Mouse (Mus musculus) limb, embryonic 10.5 days (tissue): ENCODE measurements around the gene Nrxn1. TPM values are rescaled to one million over a fixed set of nuclear protein-coding genes. Genes with fewer than 3 reads are reported as not detected.

Experiments used
- DNase-seq: peaks from one replicate; pipeline ENCODE4 v3.0.0-alpha.2; 2017; ENCODE audit warnings: low spot score
- H3K27ac ChIP-seq: fragments of 300-500 bp; sonication (generic); 2 replicates; pipeline ENCODE4 v1.5.1; 2016; ENCODE audit warnings: mild to moderate bottlenecking
- H3K27me3 ChIP-seq: fragments of 300-500 bp; sonication (generic); 2 replicates; pipeline ENCODE4 v1.6.1; 2016; ENCODE audit warnings: low read depth, mild to moderate bottlenecking; ENCODE audit not compliant: poor library complexity, severe bottlenecking
- H3K36me3 ChIP-seq: fragments of 300-500 bp; sonication (generic); 2 replicates; pipeline ENCODE4 v1.6.1; 2016; ENCODE audit warnings: mild to moderate bottlenecking, moderate library complexity
- H3K4me1 ChIP-seq: fragments of 300-500 bp; sonication (generic); 2 replicates; pipeline ENCODE4 v1.6.1; 2016
- H3K4me3 ChIP-seq: fragments of 300-500 bp; sonication (generic); 2 replicates; pipeline ENCODE4 v1.5.1; 2016; ENCODE audit warnings: mild to moderate bottlenecking, moderate library complexity
- H3K9me3 ChIP-seq: fragments of 300-500 bp; sonication (generic); replicated peaks from 2 replicates; pipeline ENCODE4 v1.6.1; 2016; ENCODE audit warnings: mild to moderate bottlenecking
- WGBS: fragments of 180-500 bp; shearing (Covaris S2); methylation state at CpG from one replicate; pipeline ENCODE4 v1.1.7; 2016; 5-methylcytosine and 5-hydroxymethylcytosine counted together
- polyA plus RNA-seq: library from polyadenylated mRNA; unstranded; fragments of >200 nt; fragmentation: Nextera tagmentation; extraction: Ambion mirVana; gene quantifications from 2 replicates; pipeline ENCODE4 v1.2.1, GENCODE M21; 2016

The Nrxn1 gene
- polyA plus RNA-seq, 1 experiment from 2014 or later, result 1.8 TPM

GRCm38 (mm10) chr17:90913320-90913719, 179.6 kb downstream of the Nrxn1 start:
- 87% methylated on average over 2 of the region's 2 CpGs for WGBS

GRCm38 (mm10) chr17:90912746-90913145, 180.1 kb downstream of the Nrxn1 start:
- no peak overlapping the region for H3K27ac ChIP-seq
- WGBS, result 88% methylated on average over 2 of the region's 2 CpGs
- DNase-seq, result no peak
- H3K9me3 ChIP-seq, result no peaks in the 10 kb centered on the region
- no peak overlapping the region for H3K4me3 ChIP-seq
- no peaks in the 10 kb centered on the region for H3K4me1 ChIP-seq
- H3K27me3 ChIP-seq, result no peaks in the 10 kb centered on the region
- no peaks in the 10 kb centered on the region for H3K36me3 ChIP-seq

More at GRCm38 (mm10) chr17:90913320-90913719, 179.6 kb downstream of the Nrxn1 start:
- H3K27ac ChIP-seq, result no peak overlapping the region
- no peak overlapping the region for H3K4me3 ChIP-seq
- no peaks in the 10 kb centered on the region for H3K36me3 ChIP-seq
- H3K9me3 ChIP-seq, result no peaks in the 10 kb centered on the region
- no peaks in the 10 kb centered on the region for H3K4me1 ChIP-seq
- no peak for DNase-seq
- H3K27me3 ChIP-seq, result no peaks in the 10 kb centered on the region

DNA sequence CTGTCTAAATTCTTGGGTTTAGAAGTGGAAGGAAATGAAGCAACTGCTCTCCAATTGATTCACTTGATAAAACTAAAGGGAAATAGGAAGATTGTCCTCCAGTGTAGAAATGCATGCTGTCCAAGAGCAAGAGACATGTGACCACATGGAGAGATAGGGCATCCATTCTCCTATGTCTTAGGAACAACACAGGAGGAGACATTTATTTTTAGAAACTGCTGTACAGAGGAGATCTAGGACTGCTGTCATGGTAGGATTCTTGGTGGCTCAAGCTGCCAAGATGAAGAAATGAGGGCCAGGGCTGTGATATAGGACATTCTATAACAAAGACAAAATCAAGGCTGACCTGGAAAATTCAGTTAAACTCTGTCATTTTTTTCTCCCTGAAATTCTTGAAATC, 180.5 kb downstream of the Nrxn1 start:
- no peaks in the 10 kb centered on the region for H3K9me3 ChIP-seq
- no peaks in the 10 kb centered on the region for H3K4me1 ChIP-seq
- no peak overlapping the region for H3K4me3 ChIP-seq
- H3K27me3 ChIP-seq, result no peaks in the 10 kb centered on the region
- no peak for DNase-seq
- H3K27ac ChIP-seq, result no peak overlapping the region
- no peaks in the 10 kb centered on the region for H3K36me3 ChIP-seq

GRCm38 (mm10) chr17:90906118-90907093, 186.5 kb downstream of the Nrxn1 start:
- WGBS, result 87% methylated on average over 6 of the region's 6 CpGs
- H3K4me1 ChIP-seq, result no peaks in the 10 kb centered on the region
- H3K4me3 ChIP-seq, result no peak overlapping the region
- no peak overlapping the region for H3K27ac ChIP-seq
- H3K36me3 ChIP-seq, result no peaks in the 10 kb centered on the region
- H3K27me3 ChIP-seq, result no peaks in the 10 kb centered on the region
- no peak for DNase-seq
- no peaks in the 10 kb centered on the region for H3K9me3 ChIP-seq

GRCm38 (mm10) chr17:90905143-90905542, 187.7 kb downstream of the Nrxn1 start:
- H3K4me3 ChIP-seq, result no peak overlapping the region
- no peaks in the 10 kb centered on the region for H3K36me3 ChIP-seq
- WGBS, result 93% methylated on average over 5 of the region's 5 CpGs
- H3K27me3 ChIP-seq, result no peaks in the 10 kb centered on the region
- no peaks in the 10 kb centered on the region for H3K9me3 ChIP-seq
- H3K4me1 ChIP-seq, result no peaks in the 10 kb centered on the region
- H3K27ac ChIP-seq, result no peak overlapping the region
- no peak for DNase-seq

- Histone ChIP-seq H3K4me1 (no peaks in the 10 kb centered on the region), H3K27ac (peak overlapping the region; percentile 61), H3K27me3 (no peaks in the 10 kb centered on the region), H3K36me3 (no peaks in the 10 kb centered on the region), H3K4me3 (no peak overlapping the region), H3K9me3 (no peaks in the 10 kb centered on the region)
- no peak for DNase-seq
- 68% methylated on average over 4 of the region's 4 CpGs for WGBS
Measured at GRCm38 (mm10) chr17:90892327-90893259, 200.3 kb downstream of the Nrxn1 start.

- Histone ChIP-seq H3K4me3 (no peak overlapping the region), H3K27ac (no peak overlapping the region), H3K27me3 (no peaks in the 10 kb centered on the region), H3K9me3 (no peaks in the 10 kb centered on the region), H3K4me1 (no peaks in the 10 kb centered on the region), H3K36me3 (no peaks in the 10 kb centered on the region)
- WGBS, result 86% methylated on average over 1 of the region's 1 CpGs
- DNase-seq, result no peak
Measured at GRCm38 (mm10) chr17:90891711-90892110, 201.2 kb downstream of the Nrxn1 start.

DNA sequence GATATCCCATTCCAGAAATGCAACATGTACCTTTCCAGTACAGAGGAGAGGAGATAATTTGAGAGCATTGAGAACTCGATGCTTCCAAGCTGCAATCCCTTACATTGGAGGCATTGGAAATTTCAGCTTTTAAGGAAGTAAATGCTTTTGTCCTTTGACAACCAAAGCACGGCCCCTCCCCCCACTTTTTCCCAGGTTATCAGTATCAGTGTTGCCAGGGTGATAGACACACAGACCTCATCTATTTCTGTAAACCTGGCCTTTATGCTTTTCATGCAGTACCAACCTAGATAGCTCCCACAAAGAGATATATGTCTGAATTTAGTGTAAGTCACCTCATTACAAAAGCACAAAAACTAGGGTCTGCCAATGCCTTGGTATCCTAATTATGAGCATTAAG, 235.6 kb downstream of the Nrxn1 start:
- no peak for DNase-seq
- no peaks in the 10 kb centered on the region for H3K9me3 ChIP-seq
- H3K27ac ChIP-seq, result no peak overlapping the region
- no peaks in the 10 kb centered on the region for H3K27me3 ChIP-seq
- no peak overlapping the region for H3K4me3 ChIP-seq
- H3K36me3 ChIP-seq, result no peaks in the 10 kb centered on the region
- H3K4me1 ChIP-seq, result no peaks in the 10 kb centered on the region
- 77% methylated on average over 2 of the region's 2 CpGs for WGBS

DNA sequence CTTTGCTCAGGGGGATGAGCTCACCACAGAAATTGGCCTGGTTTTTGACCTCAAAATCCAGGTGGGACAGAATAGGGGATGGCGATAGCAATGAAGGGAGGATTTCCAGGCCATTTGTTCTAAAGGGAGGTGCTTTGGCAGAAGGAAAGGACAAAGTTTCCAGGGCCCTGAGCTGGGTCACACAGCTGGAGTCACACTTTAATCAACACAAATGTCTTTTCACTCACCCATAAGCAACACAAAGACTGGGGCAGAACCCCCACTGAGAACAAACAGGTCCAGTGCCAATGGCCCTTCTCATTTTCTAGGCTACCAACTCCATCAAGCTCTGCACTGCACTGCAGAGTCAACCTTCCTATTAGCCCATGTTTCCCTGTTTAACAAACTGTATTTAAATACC, 249.0 kb downstream of the Nrxn1 start:
- no peaks in the 10 kb centered on the region for H3K9me3 ChIP-seq
- H3K36me3 ChIP-seq, result no peaks in the 10 kb centered on the region
- no peak overlapping the region for H3K27ac ChIP-seq
- H3K4me1 ChIP-seq, result no peaks in the 10 kb centered on the region
- no peaks in the 10 kb centered on the region for H3K27me3 ChIP-seq
- 36% methylated on average over 1 of the region's 1 CpGs for WGBS
- no peak overlapping the region for H3K4me3 ChIP-seq
- DNase-seq, result no peak

DNA sequence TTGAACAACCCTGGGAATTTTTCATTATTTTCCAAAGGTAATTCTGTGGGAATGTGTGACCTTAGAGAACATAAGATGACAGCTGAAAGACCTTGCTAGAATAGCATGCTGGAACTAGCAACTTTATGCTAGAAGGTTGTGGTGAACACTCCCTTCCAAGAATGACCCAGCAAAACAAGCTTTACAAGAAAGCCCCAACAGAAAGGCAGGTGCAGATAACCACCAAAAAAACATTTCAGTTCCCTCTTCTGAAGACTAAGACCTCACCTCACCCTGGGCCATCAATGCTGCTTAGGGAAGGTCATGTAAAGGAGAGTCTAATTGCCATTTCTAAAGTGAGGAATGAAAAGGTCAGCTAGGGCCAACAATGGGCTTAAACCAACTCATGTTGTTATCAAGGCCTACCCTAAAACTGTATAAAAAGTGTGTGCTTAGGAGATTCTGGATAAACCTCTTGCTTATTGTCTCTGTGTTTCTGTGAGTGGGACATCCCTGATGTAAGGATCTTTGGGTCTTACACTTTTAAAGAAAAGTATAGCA, 249.7 kb downstream of the Nrxn1 start:
- DNase-seq, result no peak
- Histone ChIP-seq H3K9me3 (no peaks in the 10 kb centered on the region), H3K27ac (no peak overlapping the region), H3K4me1 (no peaks in the 10 kb centered on the region), H3K36me3 (no peaks in the 10 kb centered on the region), H3K4me3 (no peak overlapping the region), H3K27me3 (no peaks in the 10 kb centered on the region)

DNA sequence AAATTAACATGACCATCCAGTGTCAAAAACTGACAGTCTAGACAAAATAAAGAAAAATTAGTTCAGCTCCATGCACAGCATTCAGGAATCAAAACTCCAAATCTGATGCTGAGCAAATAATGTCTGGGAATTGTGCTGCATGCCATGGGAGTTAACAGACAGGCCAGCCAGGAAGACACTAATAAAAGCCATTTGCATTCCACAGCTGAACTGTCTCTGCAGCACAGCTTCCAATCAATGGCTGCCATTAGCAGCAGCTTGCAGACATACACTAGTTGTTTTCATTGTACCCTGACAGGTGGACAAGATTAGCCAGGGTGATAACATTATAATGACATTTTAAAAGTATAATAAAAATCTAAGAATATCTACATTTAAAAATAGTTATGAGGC, 255.9 kb downstream of the Nrxn1 start:
- Histone ChIP-seq H3K4me3 (no peak overlapping the region), H3K27ac (no peak overlapping the region), H3K36me3 (no peaks in the 10 kb centered on the region), H3K9me3 (no peaks in the 10 kb centered on the region), H3K4me1 (no peaks in the 10 kb centered on the region; the same call in 1 of the 2 replicates), H3K27me3 (no peaks in the 10 kb centered on the region)
- DNase-seq, result no peak

- no peaks in the 10 kb centered on the region for H3K9me3 ChIP-seq
- H3K27me3 ChIP-seq, result no peaks in the 10 kb centered on the region
- no peaks in the 10 kb centered on the region for H3K36me3 ChIP-seq
- WGBS, result 64% methylated on average over 4 of the region's 4 CpGs
- no peaks in the 10 kb centered on the region; the same call in 1 of the 2 replicates for H3K4me1 ChIP-seq
- H3K27ac ChIP-seq, result no peak overlapping the region
- H3K4me3 ChIP-seq, result no peak overlapping the region
- no peak for DNase-seq
Measured at GRCm38 (mm10) chr17:90836154-90837021, 256.5 kb downstream of the Nrxn1 start.
